Mouse (Mus musculus): Measurements from ENCODE around the gene Akr1cl.
A peak's percentile ranks its signal among the peaks of the same experiment; 100 is the strongest.

Akr1cl gene

GRCm38 (mm10) chr1:64986120-64986519 is 46.4 kb downstream of the Akr1cl start:
- DNase-seq = peak; percentile 70

- no peak for DNase-seq
Observed at GRCm38 (mm10) chr1:64983247-64983646, 49.3 kb downstream of the Akr1cl start.

- no peak for DNase-seq
Observed at GRCm38 (mm10) chr1:64978321-64978799, 54.2 kb downstream of the Akr1cl start.

- DNase-seq = no peak
Observed at GRCm38 (mm10) chr1:64975346-64975745, 57.2 kb downstream of the Akr1cl start.

- DNase-seq = peak; percentile 54
Observed at GRCm38 (mm10) chr1:64970685-64971084, 61.9 kb downstream of the Akr1cl start.

Measured in lung, postnatal 10 days (tissue).